Mouse (Mus musculus) CD8-positive naive resting alpha-beta T cell, adult 2 months (primary cell): ENCODE data around the gene Slc15a4.

Experiments used
- DNase-seq, 2 experiments: peaks; one replicate each; pipeline ENCODE4 v3.0.0; 2022; ENCODE audit warnings: low read depth in 2 of 2, low spot score in 2 of 2

The Slc15a4 gene

DNA sequence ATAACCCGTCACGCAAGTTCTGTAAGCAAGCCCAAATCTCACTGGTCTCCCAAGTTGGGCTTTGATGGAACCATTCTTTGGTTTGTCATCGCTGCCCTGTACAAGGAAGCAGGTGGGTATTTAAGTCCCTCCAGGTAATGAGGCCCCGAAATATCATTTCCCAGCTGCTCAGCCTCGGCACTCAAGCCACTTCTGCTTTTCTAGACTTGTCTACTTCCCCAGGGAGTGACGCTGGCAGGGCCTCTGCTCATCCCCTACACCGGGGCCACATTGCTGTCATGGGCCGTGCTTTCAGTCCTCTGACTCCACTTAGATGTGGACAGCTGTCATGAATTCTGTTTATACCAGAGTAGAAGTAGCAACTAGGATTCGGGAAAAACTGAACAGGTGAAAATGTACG, 11.6 kb downstream of the Slc15a4 start:
- DNase-seq, result no peak

DNA sequence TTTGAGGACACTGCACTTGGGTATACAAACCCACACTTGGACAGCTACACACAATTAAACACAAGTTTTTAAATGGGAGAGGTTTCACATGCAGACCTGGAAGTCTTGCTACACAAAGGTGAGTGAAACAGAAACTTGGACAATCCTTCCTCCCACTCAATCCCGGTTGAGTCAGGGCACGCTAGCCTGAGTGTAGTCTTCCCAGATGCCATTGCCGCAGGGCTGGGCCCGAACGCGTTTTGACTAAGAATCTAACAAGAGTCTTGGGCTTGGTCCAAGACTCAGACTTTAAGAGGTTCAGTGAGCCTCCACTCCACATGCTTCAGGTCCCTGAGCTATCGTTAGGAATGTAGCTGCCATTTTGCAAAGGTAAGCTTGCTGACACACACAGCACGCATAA, 12.3 kb downstream of the Slc15a4 start:
- no peak for DNase-seq

DNA sequence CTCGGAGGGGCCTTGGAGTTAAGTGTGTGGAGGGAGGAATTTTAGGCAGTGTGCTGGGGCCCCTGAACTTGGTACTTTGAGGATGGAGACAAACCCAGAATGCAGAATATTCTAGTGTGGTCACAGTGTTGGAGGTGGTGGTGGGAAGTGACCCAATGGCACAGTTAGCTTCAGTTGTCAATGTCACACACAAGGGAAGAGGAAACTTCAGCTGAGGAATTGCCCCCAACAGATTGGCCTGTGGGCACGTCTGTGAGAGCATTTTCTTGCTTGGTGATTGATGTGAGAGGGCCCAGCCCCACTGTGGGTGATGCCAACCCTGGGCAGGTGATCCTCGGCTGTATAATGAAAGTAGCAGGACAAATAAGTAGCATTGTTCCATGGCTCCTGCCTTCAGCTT, 13.9 kb downstream of the Slc15a4 start:
- no peak for DNase-seq

DNA sequence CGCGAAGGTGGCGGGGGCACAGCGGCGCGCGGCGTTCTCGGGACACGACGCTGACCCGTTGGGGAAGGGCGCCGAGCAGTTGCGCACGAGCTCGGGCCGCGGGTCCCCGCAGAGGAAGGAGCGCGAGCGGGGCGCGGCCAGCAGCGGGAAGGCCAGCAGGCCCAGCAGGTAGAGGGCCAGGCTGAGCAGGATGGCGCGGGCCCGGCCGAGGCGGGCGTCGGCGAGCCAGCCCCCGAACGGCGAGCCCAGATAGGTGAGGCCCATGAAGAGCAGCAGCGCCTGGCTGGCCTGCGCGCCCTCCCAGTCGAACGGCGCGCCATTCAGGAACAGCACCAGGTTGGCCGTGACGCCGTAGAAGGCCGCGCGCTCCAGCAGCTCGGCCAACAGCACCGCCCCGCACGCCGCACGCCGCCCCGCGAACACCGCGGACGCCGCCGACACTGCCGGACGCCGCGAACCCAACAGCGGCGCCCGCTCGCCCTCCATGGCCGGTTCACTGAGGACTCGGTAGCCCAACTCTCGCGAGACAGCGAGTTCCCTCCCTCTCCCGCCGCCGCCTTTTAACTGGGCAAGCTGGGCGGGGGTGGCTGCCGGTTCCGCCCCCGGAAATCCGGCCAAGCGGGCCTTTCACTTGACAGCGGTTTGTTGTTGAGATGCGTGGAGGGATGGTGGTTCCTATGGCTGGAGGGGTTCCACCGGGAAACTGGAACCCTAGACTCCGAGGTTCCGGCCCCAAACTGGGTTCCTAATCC, 15.6 kb downstream of the Slc15a4 start:
- peak; percentile 94 for DNase-seq

DNA sequence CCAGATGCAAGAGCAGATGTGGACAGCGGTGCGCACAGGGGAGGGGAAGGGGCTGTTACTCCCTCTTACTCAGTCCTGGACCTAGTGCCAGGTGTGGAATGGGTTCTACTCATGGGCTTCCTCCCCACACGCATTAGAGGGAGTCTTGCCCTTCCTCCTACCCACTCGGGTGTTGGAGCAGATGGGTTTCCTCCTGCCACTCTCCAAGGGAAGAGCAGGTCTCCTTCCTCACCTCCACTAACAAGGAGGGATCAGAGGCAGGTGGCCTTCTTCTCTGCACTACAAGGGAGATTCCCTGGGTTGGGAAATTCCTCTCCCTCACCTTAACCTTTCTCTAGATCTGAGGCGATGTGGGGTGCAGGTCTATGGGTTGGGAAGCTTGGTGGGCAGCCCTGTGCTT, 16.5 kb downstream of the Slc15a4 start:
- DNase-seq, result no peak

DNA sequence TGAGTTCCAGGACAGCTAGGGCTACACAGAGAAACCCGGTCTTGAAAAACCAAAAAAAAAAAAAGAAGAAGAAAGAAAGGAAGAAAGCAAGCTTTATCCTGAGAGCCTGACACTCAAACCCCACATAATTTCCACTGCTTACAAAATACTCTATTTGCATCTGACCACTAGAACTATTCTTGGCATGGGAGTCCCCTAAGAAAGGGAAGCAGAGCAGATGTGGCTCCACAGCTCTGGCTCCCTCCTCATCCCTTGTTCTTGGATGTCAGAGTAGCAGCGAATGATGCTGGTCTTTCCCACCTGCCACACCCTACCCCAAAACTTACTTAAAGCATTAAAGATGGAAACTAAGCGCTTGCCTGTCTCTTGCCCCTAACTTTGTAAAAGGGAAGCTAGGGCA, 17.2 kb downstream of the Slc15a4 start:
- DNase-seq, result no peak

DNA sequence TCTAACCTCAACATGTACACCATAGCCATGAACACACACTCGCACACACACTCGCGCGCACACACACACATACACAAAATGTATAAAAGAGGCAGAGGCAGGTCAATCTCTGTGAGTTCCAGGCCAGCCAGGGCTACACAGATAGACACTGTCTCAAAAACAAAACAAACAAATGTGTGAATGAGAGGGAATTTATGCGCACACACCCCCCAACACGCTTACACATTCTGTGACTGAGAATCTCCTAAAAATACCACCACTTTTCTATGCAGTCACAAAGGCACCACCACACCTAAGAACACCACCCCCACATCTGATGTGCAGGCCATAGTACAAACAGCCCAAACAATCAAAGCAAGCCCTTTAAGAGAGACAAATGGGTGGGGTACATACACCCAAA, 20.3 kb downstream of the Slc15a4 start:
- no peak for DNase-seq

DNA sequence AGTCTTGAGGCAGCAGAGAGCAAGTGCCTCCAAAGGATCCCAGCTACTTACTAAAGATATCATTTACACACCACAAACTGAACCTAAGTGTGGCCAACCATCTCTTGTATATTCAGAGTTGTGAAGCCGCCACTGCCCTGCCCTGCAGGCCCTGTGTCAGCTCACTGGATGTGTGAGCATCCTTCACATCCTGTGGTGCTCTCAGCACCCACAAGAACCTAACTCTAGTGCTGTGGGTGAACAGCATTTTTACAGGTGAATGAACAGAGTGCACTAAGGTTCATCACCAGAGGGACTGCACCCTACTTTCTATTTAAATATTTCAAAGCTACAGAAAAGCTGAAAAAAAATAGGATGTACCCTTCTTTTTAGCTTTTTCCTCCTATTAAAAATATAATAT, 20.8 kb downstream of the Slc15a4 start:
- no peak for DNase-seq

DNA sequence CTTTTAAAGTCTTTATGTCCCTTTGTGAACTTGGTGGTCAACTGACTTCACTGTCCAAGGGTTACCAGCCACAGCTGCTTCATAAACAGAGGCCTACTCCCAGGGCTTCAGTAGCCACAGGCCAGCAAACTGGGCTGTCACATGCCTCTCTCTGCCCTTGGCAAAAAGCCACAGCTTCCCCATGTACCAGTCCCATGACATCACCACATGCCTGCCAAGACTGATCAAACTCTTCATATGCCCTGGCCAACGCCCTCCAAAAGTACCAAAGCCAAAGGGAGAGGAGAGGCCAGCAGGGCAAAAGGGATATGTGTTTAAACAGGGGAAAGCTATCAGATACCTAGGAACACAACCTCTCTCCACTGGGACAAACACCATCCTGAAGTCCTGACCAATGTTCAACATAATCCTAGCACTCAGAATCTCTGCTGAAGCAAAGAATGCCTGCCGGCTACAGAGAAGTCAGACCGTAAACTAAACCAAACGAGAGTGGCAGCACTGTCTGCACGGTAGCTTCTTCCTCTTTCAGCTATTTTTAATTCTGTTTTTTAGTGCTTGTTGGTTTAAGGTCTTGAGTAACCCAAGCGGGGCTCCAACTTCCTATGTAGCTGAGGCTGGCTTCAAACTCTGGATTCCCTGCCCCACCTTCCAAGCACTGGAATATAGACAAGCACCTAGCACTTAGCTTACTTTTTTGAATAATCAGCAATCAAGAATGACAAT, 21.7 kb downstream of the Slc15a4 start:
- DNase-seq, result no peak

DNA sequence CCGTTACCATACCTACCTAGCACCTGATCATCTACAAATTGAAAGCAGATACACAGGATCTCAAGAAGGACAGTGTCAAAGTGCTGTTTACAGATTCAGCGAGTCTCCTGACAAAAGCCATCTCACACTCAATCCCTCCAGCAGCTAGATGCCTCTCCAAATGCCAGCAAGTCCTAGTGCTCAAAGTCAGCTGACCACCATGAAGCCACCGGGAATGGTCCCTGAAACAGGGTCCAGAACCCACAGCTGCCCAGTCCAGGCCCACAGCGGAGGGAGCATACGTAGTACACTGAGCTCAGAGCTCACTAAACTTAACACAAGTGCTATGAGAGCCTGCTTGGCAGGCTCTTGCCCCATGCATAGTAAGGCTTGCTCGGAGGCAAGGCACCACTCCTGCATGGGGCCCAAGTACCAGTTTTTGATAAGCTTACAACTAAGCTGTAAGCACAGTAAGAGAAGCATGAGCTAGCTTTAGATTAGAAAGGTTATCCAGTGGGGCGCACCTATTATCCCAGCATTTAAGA, 23.4 kb downstream of the Slc15a4 start:
- no peak for DNase-seq

DNA sequence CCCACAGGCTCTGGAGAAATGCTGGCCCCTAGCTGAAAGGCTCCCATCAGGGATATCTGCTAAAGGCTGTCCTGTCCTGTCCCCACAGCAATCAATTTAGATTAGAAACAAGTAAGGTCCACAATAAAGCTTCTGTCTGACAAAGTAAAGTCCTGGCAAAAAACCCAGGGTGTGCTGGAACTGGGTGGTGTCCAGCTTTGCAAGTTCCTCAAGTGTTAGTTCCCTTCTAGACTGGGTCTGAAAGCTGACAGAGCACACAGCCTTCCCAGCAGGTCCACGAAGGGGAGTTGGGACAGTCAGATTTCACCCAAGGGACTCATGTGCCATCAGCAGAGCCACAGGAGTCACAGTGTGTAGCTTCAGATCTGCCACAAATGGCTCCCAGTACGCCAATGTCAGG, 25.2 kb downstream of the Slc15a4 start:
- no peak for DNase-seq

DNA sequence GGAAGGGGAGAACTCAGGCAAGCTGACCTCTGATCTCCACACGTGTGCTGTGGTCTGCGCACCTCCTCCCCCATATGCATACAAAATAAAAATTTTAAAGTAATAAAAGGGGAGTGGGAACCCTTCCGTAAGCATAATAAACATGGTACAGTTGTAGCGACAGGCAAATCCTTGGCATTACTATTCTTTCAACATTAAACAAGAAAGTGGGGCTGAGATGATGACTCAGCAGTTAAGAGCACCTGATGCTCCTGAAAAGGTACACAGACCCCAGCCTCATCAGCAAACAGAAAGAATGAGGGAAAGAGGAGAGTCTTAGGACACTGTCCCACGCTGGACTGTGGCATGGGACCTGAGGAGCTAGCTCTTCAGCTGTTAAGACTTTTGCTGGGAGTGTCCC, 29.7 kb downstream of the Slc15a4 start:
- no peak for DNase-seq

DNA sequence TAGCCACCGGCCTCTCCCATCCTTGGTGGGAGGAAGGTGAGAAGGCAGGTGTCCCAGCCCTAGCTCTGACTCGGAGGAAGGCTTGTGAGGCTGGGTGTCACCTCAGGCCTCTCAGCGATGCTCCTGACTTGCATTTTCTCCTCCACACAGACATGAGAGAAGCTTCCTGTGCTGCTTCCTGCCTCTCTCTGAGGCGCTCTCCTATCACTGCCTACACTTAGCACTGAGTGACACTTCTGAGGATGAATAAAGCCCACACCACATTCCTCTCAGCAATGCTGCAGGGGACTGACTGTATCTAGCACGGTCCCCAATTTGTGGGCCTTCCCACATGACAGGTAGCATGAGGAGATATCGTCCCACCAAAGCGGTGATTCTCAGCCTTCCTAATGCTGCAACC, 35.8 kb downstream of the Slc15a4 start:
- no peak for DNase-seq

DNA sequence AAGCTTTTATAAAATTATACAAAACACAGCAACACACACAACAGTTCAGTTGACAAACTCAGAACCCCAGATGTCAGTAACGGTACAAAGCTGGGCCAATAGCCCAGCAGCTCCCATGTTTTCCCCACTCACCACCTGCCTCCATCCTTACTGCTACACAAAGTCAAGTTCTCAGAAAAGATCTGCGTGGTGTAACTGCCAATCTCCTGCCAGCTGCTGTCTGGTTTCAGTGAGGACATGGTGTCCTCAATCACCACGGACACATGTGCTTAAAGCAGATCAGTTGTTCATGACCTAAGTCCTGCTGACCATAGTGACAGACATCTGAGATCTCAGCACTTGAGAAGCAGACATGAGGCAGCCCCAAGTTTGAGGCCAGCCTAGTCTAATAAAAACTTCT, 37.0 kb downstream of the Slc15a4 start:
- DNase-seq, result no peak

DNA sequence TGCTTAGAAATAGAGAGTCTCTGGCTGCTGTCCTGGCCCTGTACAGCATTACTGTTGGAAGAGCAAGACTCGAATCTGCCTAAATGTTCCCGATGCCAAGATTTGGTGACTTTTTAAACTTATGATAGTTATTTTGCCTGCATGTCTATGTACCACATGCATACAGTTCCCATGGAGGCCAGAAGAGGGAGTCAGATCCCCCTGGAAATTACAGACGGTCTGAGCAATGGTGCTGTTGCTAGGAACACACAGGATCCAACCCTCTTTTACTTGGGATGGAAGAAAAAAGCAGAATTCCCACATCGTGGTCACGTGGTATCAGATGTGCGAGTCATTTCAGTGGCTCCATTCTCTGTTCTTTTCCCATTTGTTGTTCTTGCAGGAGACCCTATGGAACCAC, 39.8 kb downstream of the Slc15a4 start:
- DNase-seq, result no peak

DNA sequence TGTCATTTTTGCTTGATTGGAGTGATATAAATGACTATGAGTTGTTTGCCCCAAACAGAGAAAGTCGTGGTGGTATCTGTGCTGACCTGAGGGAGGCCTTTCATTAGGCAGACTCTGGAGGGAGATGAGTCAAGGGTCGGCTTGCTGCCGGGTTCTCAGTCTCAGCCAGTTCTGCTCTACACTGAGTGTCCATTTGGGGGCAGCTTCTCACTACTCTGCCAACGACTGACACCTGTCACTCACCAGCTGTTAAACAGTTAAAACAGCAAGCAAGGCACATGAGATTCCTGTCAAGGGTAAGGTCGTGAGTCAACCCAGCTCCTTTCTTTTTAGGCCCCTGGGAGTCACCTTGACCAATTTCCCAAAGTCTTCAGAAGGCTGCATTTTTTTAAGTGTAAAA, 40.3 kb downstream of the Slc15a4 start:
- DNase-seq, result no peak

DNA sequence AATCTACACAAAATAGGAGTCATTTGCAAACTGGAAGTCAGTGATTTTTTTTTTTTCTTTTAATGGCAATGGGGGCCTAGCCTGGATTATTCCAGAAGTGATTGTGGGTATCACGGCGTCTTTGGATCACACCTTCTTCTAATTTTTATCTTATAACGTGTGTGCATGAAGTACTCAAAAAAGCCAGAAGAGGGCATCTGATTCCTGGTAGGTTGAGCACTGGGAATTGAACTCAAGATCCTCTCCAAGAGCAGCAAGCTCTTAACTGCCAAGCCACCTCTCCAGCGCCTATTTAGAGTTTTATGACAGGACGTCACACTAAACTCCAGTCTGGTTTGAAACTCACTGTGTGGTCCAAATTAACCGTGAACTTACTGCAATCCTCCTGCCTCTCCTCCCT, 44.8 kb downstream of the Slc15a4 start:
- no peak for DNase-seq

DNA sequence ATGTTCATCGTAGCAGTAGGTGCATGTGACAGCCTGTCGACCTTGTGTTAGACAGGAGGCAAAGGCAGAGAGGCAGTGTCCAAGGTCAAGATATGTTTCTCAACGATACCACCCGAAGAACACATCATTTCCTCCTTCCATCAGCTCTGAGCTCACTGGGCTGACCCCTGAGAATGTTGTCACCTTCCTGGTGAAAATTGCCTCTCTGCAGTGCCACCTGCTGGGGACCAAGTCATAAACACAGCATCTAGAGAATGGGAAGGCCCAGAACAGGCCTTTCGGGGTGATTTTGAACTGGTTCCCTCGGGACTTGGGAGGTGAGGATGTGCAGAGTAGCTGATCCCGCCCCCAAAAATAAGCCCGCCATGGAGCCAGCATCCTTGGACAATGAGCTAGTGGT, 49.0 kb downstream of the Slc15a4 start:
- no peak for DNase-seq

DNA sequence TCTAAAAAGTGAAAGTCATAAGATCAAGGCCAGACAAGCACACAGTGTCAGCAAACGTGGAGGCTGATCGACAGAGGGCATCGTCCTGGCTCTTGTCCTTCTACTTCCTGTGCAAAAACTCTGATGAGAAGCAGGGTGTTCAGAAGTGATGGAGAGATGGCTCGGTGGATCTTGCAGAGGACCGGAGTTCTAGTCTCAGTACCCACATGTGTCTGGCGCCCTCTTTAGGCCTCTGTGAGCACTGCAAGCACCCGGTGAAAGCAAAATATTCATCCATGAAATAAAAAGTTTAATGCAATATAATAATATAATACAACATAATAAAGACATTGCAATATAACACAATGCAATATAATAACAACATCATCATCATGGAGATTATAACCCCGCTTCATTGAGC, 55.3 kb downstream of the Slc15a4 start:
- DNase-seq, result no peak

DNA sequence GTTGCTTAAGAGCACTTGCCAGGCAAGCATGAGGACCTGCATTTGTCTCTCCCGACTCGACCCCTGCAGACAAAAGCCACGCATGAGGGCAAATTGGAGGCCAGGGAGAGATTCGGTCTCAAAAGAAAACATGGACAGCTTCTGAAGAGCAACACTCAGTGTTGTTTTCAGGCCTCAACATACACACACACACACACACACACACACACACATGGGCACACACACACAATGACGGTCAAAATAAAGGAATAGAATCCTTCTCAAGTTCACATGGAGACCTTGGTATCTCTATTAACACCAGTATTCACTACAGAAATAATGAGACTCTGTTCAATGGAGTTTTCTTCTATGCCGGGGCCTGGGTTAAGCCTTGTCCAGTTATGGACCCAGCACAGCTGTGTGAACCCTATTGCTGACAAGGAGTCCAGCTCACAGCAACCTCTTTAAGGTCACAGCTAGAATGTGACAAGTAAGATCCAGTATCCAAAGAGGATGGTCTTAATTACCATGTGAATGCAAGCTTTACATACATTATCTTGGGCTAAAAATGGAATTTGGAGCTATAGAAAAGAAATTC, 65.4 kb downstream of the Slc15a4 start:
- no peak for DNase-seq

DNA sequence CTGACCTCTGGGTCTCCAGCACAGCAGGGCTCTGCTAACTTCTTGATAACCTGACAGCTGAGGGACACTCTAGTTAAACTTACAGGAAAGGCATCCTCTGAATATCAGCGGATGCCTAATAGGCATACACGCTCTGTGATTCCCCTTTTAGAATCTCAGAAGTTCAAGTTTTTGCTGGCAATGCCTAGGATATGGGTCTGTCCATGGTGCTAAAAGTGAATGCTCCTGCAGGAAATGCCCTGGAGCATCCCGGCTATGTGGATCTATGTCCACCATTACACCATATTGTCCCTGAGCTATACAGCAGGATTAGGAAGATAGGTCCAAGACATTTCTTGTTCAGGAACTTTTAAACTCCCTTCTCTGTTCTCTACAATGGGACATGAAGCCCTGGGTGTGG, 71.6 kb downstream of the Slc15a4 start:
- DNase-seq, result no peak

DNA sequence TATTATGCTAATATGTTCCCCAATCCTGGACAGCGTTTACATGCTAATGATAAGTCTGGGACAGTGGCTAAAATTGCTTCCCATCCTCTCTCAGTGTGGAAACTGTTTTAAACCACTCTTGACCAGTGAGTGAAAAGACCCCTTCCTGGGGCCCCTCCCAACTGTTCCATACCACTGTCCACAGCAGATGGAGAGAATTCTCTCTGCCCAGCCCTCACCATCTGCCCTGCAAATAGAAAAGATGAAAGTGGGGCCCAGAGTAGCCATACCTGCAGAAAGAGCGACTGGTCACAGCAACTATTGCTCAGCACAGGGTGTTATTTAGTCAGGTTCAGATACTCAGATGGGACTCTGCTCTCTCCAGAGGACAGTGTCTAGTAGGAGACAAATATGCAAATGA, 84.6 kb downstream of the Slc15a4 start:
- no peak for DNase-seq
